In genomic region chr15:61183751-61184596, GRCm38 (mm10) we compare ENCODE assay signal across 14 mouse cellular contexts.
A peak's percentile ranks its signal among the peaks of the same experiment; 100 is the strongest.
DNase-seq lines count a peak whose midpoint lies in the region; ATAC-seq lines count a peak whose summit lies in the region.
"Had no signal": no experiment of that assay in that cellular context is flagged by ENCODE, and none has a peak within 500 bp of the region (broad histone marks: within the 10 kb centered on the region; RNA-seq: fewer than 3 reads in every experiment).

No protein-coding gene starts in this region.

- no peaks in the 10 kb centered on the region for H3K36me3 ChIP-seq in forebrain, embryonic 10.5 days (replicated peaks)
- H3K36me3 ChIP-seq in forebrain, embryonic 13.5 days (ENCODE audit: poor library complexity, severe bottlenecking): no peaks in the 10 kb centered on the region
- no peaks in the 10 kb centered on the region for H3K36me3 ChIP-seq in kidney, embryonic 16.5 days (ENCODE audit: insufficient read depth, low read length)
- no peaks in the 10 kb centered on the region for H3K36me3 ChIP-seq in kidney, embryonic 14.5 days (ENCODE audit: control insufficient read depth, insufficient read depth, low read length)
- H3K36me3 ChIP-seq: embryonic facial prominence, embryonic 15.5 days had no signal

- WGBS in forebrain, embryonic 10.5 days: 11% methylated on average over 11 of the region's 11 CpGs
- WGBS in forebrain, embryonic 13.5 days: 5% methylated on average over 11 of the region's 11 CpGs
- 28% methylated on average over 11 of the region's 11 CpGs for WGBS in kidney, embryonic 16.5 days
- WGBS in kidney, embryonic 14.5 days: 27% methylated on average over 11 of the region's 11 CpGs

- H3K27me3 ChIP-seq in forebrain, embryonic 10.5 days (ENCODE audit: poor library complexity, severe bottlenecking): peaks cover 41% of the 10 kb centered on the region
- H3K27me3 ChIP-seq in forebrain, embryonic 13.5 days: no peaks in the 10 kb centered on the region
- no peaks in the 10 kb centered on the region for H3K27me3 ChIP-seq in kidney, embryonic 16.5 days (ENCODE audit: insufficient read depth, low read length)
- no peaks in the 10 kb centered on the region for H3K27me3 ChIP-seq in kidney, embryonic 14.5 days (ENCODE audit: control insufficient read depth, insufficient read depth, low read length)
- H3K27me3 ChIP-seq: embryonic facial prominence, embryonic 15.5 days had no signal

- ATAC-seq in forebrain, embryonic 13.5 days: no peak
- ATAC-seq in kidney, embryonic 16.5 days (ENCODE audit: low FRiP score, low TSS enrichment): no peak
- ATAC-seq in kidney, embryonic 14.5 days (ENCODE audit: low FRiP score, low TSS enrichment): no peak

- H3K9me3 ChIP-seq in forebrain, embryonic 10.5 days: no peaks in the 10 kb centered on the region
- no peaks in the 10 kb centered on the region for H3K9me3 ChIP-seq in forebrain, embryonic 13.5 days (replicated peaks)
- H3K9me3 ChIP-seq in kidney, embryonic 16.5 days (ENCODE audit: low read length): no peaks in the 10 kb centered on the region
- no peaks in the 10 kb centered on the region for H3K9me3 ChIP-seq in kidney, embryonic 14.5 days (ENCODE audit: control insufficient read depth, low read length)
- H3K9me3 ChIP-seq: embryonic facial prominence, embryonic 15.5 days had no signal

- no peak overlapping the region for H3K9ac ChIP-seq in forebrain, embryonic 13.5 days
- H3K9ac ChIP-seq in kidney, embryonic 16.5 days (replicated peaks; ENCODE audit: low read length): no peak overlapping the region
- no peak overlapping the region for H3K9ac ChIP-seq in kidney, embryonic 14.5 days (ENCODE audit: low read depth, low read length)
- H3K9ac ChIP-seq: embryonic facial prominence, embryonic 15.5 days had no signal

- peak; percentile 53 for DNase-seq in forebrain, embryonic 10.5 days (ENCODE audit: extremely low spot score, low spot score)
- peak; percentile 77 for DNase-seq in embryo, embryonic 10.5 days (ENCODE audit: low spot score)
- DNase-seq in mesoderm, embryonic 11.5 days (ENCODE audit: low read depth, low spot score): peak; percentile 56
- DNase-seq in ovary, postnatal 36 days (ENCODE audit: low spot score): no peak
- DNase-seq in adrenal gland, adult 8-10 months: no peak
- DNase-seq: cerebellum, adult 11-12 months; gastrocnemius, postnatal 25 days; heart, postnatal 10 days had no signal

- H3K27ac ChIP-seq in forebrain, embryonic 10.5 days: peak overlapping the region; percentile 77
- H3K27ac ChIP-seq in forebrain, embryonic 13.5 days: no peak overlapping the region
- H3K27ac ChIP-seq in kidney, embryonic 16.5 days (ENCODE audit: low read length): 0 out of 2 replicates have a peak overlapping the region, but pooled peaks have one; percentile 6
- H3K27ac ChIP-seq in kidney, embryonic 14.5 days (ENCODE audit: low read depth, low read length): no peak overlapping the region
- H3K27ac ChIP-seq: embryonic facial prominence, embryonic 15.5 days; left cerebral cortex, adult 2 months had no signal

- H3K4me2 ChIP-seq in forebrain, embryonic 13.5 days: no peak overlapping the region
- H3K4me2 ChIP-seq in kidney, embryonic 16.5 days (replicated peaks; ENCODE audit: low read depth, low read length): no peak overlapping the region
- H3K4me2 ChIP-seq in kidney, embryonic 14.5 days (replicated peaks; ENCODE audit: low read depth, low read length): no peak overlapping the region
- H3K4me2 ChIP-seq: embryonic facial prominence, embryonic 15.5 days; liver, embryonic 11.5 days had no signal

- H3K4me1 ChIP-seq in forebrain, embryonic 10.5 days: peaks cover 29% of the 10 kb centered on the region
- H3K4me1 ChIP-seq in forebrain, embryonic 13.5 days: peaks cover 8% of the 10 kb centered on the region
- peaks cover 16% of the 10 kb centered on the region for H3K4me1 ChIP-seq in kidney, embryonic 16.5 days (ENCODE audit: insufficient read depth, low read length)
- 0 out of 2 replicates have a peak, but pooled peaks cover 3% of the 10 kb centered on the region for H3K4me1 ChIP-seq in kidney, embryonic 14.5 days (ENCODE audit: control insufficient read depth, insufficient read depth, low read length)

- no peak overlapping the region for H3K4me3 ChIP-seq in forebrain, embryonic 10.5 days
- no peak overlapping the region for H3K4me3 ChIP-seq in forebrain, embryonic 13.5 days
- H3K4me3 ChIP-seq in kidney, embryonic 16.5 days (ENCODE audit: low read length): no peak overlapping the region
- no peak overlapping the region for H3K4me3 ChIP-seq in kidney, embryonic 14.5 days (ENCODE audit: low read length)
- H3K4me3 ChIP-seq: embryonic facial prominence, embryonic 15.5 days; left cerebral cortex, adult 2 months had no signal

Comparison
In these comparisons a context has a peak if more than half of its experiments do, and no peak if none do; other contexts are left out.
1. H3K27ac ChIP-seq: peak in forebrain, embryonic 10.5 days (single experiment) and kidney, embryonic 16.5 days (single experiment); none in forebrain, embryonic 13.5 days (single experiment) and kidney, embryonic 14.5 days (single experiment).
2. DNase-seq: peak in forebrain, embryonic 10.5 days (single experiment), embryo, embryonic 10.5 days (single experiment) and mesoderm, embryonic 11.5 days (single experiment); none in ovary, postnatal 36 days (single experiment) and adrenal gland, adult 8-10 months (single experiment).